Mouse (Mus musculus) kidney, adult 11 months (tissue): ENCODE results near the gene Pdzk1ip1.

Experiments
- DNase-seq: peaks from one replicate; pipeline ENCODE4 v3.0.0; 2022

Gene Pdzk1ip1

GRCm38 (mm10) chr4:115088611-115089338, at the start of gene Pdzk1ip1:
TSS of gene Pdzk1ip1 (plus strand) at chr4:115088708.
- peak; percentile 91 for DNase-seq

- DNase-seq = no peak
Measured at GRCm38 (mm10) chr4:115045621-115046020, 42.9 kb upstream of the Pdzk1ip1 start.

- peak; percentile 65 for DNase-seq
Measured at GRCm38 (mm10) chr4:115047750-115048149, 40.8 kb upstream of the Pdzk1ip1 start.

- no peak for DNase-seq
Measured at GRCm38 (mm10) chr4:115048190-115048589, 40.3 kb upstream of the Pdzk1ip1 start.

DNA sequence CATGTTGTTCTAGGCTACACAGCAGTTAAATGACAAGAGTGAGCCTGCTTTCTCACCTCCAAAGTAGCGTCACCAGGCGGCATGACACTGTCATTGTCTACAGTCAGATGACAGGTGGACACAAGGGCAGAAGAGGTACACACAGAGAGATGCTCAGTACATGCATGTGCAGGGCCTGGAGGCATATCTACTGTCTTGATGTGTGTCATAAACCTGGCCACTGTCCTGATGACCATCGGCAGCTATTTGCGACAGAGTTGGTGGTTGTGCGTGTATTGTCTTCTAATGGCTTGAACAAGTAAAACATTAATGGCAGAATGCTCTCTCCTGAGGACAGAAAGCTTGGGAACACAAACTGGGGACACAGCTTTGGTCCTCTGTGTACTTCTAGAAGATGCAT, 37.3 kb upstream of the Pdzk1ip1 start:
- DNase-seq = no peak

DNA sequence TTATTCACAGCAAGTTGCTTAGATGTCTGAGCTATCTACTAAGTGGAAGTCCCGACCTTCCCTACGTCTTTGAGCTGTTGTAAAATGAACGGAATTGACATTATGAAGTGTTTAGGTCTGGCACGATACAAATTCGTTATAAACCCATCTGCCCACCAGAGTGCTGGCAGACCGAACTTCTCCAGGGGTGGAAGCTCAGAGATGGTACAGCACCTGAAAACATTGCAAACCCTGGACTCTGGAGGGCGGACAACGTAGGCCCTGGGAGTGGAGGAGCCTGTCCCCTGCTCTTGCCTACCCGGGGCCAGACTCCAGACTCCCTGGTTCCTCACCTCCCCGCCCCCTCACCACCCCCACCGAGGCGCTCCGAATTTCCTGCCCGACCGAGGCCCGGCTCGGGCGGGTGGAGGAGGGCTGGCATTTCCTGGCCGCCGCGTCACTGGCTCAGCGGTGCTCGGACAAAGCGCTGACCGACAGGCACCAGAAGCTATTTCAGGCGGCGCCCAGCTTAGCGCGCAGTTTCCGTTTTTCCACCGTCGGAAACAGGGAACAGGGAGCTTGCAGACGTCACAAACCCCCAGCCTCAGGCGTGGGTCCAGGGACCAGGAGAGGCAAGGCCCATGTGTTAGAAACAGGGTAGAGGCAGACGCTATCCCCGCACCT, 36.0 kb upstream of the Pdzk1ip1 start:
- peak; percentile 77 for DNase-seq

GRCm38 (mm10) chr4:115055044-115055443, 33.5 kb upstream of the Pdzk1ip1 start:
- no peak for DNase-seq

DNA sequence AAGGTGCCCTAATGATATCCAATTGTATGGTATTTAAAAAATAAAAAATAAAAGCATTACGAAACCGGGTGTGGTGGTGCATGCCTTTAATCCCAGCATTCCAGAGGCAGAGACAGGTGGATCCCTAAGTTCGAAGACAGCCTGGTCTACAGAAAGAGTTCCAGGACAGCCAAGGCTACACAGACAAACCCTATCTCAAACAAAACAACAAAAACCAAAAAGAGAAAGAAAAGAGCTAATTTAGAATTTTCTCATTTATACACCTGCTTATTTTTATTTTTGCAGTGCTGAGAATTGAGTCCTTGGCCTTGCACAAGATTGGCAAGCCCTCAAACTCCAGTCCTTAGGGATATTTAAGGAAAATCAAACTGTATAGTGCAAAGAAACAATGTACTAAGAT, 32.8 kb upstream of the Pdzk1ip1 start:
- no peak for DNase-seq

DNA sequence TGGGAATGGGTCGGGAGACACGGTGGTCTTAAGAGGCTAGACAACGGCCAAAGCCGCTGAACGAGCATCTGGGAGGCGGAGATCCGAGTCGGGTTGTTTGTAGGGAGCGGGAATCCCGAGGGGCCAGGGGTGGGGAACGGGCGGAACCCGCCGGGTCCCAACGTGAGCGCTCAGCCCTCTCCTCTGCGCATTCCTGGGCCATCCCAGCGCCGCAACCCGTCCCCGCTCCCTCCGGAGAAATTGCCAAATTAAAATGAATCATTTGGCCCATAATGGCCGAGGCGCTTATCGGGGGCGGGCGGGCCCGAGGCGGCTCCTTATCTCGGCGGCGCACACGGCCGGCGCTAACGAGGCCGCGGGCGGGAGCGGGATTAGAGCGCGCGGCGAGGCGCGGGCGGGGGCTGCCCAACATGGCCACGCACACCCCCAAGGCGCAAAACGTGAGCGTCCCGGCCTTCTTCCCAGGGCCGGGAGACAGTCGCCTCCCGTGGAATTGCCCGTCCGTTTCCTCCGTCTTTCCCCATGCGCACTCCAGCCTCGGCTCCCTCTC, 32.1 kb upstream of the Pdzk1ip1 start, which contains the start of gene Tal1:
Tal1 (plus strand) TSS at position 56 of the 550 bp plus-strand sequence.
- no peak for DNase-seq

DNA sequence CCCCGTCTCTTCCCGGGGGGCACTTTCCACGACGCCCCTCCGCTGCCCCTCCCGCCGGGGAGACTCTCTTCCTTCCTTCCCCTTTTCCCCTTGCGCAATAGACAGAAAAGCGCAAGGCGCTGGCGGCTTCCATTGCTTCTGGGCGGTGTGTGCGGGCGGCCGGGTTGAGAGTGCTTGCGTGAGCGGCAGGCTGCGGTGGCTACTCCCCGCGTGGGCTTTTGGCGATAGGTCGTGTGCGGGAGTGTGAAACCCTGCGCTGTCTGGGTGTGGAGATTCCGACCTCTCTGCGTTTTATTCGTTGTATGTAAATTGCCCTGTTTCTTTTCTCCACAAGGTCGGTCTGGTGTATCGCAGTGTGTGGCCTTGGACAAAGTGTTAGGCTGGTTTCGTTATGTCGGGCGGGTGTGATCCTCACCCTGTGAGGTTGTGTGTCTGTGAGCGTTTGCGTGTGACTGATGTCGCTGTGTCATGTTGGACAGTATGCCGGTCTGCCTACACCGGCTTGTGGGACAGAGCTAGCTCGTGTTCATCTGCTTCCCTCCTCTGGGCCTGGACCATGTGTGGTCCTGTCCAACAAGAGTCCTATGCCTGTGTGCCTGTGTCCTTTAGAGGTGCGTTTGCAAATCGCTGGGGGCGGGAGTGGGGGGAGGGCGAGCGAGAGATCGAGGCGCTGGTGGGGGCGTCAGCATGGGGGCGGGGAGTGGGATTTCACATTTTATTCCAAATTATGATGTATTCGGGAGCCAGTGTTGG, 31.4 kb upstream of the Pdzk1ip1 start:
- peak; percentile 54 for DNase-seq

- DNase-seq = no peak
Measured at GRCm38 (mm10) chr4:115057674-115058316, 30.7 kb upstream of the Pdzk1ip1 start.

DNA sequence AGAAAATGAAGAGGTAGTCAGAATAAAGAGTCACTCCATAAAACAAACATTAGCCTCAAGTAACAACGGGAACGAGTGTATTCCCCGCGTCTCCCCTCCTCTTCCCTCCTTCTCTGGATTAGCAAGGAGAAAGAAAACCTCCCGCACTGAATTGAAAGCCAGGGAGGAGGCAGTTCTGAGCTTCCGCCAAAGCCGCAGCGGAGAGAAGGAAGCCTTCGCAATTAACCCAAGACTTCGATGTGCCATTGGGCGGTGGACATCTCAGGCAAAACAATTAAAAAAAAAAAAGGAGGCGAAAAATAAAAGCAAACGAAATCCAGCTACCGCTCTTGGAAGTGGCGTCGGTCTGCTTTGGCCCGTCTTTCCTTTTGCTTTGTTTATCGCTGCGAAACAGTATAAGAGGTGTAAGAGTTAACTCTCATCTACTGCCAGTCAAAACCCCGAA, 30.2 kb upstream of the Pdzk1ip1 start:
- no peak for DNase-seq

DNA sequence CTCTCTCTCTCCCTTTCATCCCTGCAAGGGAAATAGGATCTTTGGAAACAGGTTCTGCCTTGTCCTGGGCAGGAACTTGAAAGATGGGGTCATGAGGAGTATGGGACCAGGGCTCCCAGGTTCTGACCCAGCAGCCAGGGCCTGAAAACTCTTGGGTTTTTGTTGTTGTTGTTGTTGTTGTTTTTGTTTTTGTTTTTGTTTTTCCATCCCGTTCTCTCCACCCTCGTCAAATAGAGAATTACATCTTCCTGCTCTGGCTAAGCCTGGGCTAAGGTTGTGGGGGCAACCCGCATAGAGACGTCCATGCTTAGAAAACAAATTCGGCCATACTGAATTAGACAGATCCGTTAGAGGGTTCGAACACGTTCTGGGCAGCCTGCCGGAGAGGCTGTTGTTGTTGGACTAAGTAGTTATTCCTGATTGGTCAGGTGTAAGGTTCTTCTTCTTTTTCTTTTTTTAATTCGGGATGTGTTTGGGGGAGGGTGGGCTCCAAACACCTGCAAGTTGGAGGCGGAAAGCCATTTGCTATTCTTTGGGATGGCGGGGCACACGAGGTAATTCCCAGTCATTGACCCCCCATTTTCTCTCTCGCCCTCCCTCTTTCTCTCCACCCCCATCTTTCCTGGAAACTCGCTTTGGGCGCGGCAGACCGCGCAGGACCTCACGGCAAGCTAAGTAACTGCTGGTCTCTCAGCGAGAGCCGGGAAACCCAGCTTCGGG, 29.5 kb upstream of the Pdzk1ip1 start:
- DNase-seq = no peak

DNA sequence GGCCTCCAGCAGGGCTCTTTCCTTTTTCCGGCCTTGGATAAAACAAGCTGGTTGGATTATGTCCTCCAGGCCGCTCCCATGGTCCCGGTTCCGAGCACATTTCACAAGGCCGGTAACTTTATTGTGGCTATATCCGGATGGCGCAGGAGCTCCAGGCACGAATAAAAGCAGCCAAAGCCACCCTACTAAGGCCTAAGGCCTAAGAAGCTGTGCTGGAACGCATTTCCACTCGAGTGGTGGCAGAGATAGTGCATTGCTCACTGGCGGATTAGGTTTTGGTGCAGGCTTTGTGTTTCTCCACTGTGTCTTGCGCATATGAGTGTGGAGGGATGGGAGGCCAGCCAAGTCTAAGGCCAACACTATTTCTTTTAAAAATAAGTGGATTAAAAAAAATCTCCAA, 28.6 kb upstream of the Pdzk1ip1 start:
- DNase-seq = peak; percentile 27

GRCm38 (mm10) chr4:115060753-115061152, 27.8 kb upstream of the Pdzk1ip1 start:
- DNase-seq = no peak

DNA sequence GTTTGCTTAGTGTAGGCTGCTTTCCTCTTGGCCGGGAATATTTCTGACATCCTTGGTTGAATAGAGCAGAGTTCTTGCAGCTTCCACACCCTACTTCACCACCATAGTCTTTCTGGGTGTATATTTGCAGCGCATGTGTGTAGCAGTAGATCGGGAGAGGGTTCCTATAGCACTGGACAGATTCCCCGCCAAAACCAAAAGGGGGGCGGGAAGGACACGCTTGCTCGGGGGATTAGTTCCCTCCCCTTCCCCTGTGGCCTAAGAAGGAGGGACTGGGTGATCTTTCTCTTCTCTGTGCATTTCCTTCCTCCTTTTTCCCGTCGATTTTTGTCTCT, 26.0 kb upstream of the Pdzk1ip1 start:
- no peak for DNase-seq

DNA sequence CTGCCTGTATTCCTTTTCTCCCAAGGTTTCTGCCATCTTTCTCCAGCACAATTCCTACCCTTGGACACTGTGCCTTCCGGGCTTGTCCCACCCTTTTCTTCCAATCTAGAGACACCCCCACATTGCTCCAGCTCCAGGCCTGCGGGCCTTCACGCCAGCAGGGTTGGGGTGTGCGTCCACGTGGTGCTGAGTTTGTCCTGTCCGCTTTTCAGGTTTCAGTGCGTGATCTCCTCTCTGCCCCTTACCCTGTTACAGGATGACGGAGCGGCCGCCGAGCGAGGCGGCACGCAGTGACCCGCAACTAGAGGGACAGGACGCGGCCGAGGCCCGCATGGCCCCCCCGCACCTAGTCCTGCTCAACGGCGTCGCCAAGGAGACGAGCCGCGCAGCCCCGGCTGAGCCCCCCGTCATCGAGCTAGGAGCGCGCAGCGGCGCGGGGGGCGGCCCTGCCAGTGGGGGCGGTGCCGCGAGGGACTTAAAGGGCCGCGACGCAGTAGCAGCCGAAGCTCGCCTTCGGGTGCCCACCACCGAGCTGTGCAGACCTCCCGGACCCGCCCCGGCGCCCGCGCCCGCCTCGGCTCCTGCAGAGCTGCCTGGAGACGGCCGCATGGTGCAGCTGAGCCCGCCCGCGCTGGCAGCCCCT, 25.5 kb upstream of the Pdzk1ip1 start:
- DNase-seq = no peak

DNA sequence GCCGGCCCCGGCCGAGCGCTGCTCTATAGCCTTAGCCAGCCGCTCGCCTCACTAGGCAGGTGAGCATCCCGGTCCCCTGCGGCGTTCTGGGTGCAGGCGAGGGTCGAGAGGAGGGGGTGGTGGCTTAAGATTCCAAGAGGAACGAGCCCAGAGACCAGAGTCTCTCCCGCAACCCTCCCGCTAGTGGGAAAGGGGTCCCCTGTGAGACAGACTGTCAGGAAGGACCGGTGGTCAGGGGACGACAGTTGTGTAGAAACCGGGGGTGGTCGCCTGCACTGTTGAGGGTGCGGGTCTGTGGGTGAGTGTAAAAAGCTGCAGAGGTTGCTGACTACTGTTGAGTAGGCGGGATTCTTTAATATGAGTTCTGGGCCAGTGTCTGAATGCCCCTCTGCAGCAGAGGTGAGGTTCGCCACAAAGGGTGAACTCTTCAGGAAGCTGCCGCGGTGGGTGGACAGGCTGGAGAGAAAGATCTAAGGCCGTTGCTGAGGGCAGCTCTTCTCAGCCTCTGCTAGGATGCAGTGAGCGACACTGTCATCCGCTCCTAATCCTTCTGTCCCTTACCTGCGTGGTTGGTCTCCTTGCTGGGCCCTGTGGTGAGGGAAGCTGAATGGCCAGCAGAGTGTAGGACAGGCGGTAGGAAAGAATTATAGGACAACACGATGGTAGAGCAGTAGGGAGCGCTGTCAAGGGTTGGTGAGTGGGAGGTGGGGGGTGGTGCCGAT, 24.8 kb upstream of the Pdzk1ip1 start:
- DNase-seq = no peak

DNA sequence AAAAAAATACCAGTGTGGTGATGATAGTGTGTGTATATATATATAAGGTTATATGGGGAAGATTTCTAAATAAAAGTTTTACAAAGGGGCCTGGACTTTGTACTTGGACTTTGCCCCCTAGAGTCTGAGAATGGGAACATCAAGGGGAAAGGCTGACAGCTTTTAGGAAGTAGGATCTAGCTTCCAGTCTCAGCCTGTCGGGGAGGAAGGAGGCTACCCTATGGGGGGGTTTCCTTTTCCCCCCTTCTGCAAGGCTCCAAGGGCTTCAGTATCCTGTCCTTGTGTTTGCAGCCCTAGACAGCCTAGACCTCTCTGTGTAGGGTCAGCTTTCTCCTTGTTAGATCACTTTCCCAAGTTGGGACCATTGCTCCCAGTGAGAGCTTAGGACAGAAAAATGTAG, 16.8 kb upstream of the Pdzk1ip1 start:
- DNase-seq = no peak

- DNase-seq = no peak
Measured at GRCm38 (mm10) chr4:115074789-115075188, 13.7 kb upstream of the Pdzk1ip1 start.
